Comparison of ENCODE assay signal across 27 mouse cellular contexts in genomic region chr11:24111720-24112119, GRCm38 (mm10). TPM values are rescaled to one million over a fixed set of nuclear protein-coding genes. Genes with fewer than 3 reads are reported as not detected.
DNase-seq lines count a peak whose midpoint lies in the region; ATAC-seq and TF ChIP-seq lines count a peak whose summit lies in the region.
"Had no signal": no experiment of that assay in that cellular context is flagged by ENCODE, and none has a peak within 500 bp of the region (broad histone marks: within the 10 kb centered on the region; RNA-seq: fewer than 3 reads in every experiment).

No protein-coding gene starts in this region.

- H3K27ac ChIP-seq in forebrain, postnatal 0 days (ENCODE audit: low read depth, low read length): peak overlapping the region; percentile 30; the same call in 1 of the 2 replicates
- no peak overlapping the region for H3K27ac ChIP-seq in forebrain, embryonic 12.5 days
- peak overlapping the region; percentile 39; the same call in 1 of the 2 replicates for H3K27ac ChIP-seq in neural tube, embryonic 14.5 days (ENCODE audit: low read depth, low read length)
- H3K27ac ChIP-seq in neural tube, embryonic 15.5 days (replicated peaks): peak overlapping the region; percentile 33; the same call in 1 of the 2 replicates
- H3K27ac ChIP-seq in kidney, embryonic 14.5 days (ENCODE audit: low read depth, low read length): no peak overlapping the region
- H3K27ac ChIP-seq: intestine, embryonic 15.5 days; liver, embryonic 13.5 days; midbrain, embryonic 15.5 days; stomach, postnatal 0 days had no signal

- H3K4me3 ChIP-seq in forebrain, postnatal 0 days (ENCODE audit: low read depth, low read length): no peak overlapping the region
- no peak overlapping the region for H3K4me3 ChIP-seq in forebrain, embryonic 12.5 days (replicated peaks)
- no peak overlapping the region for H3K4me3 ChIP-seq in neural tube, embryonic 14.5 days (ENCODE audit: low read depth, low read length)
- no peak overlapping the region for H3K4me3 ChIP-seq in neural tube, embryonic 15.5 days (replicated peaks)
- H3K4me3 ChIP-seq in kidney, embryonic 14.5 days (ENCODE audit: low read length): no peak overlapping the region
- H3K4me3 ChIP-seq: erythroblast, embryonic 14.5 days; intestine, embryonic 15.5 days; liver, embryonic 13.5 days; midbrain, embryonic 15.5 days; myocyte had no signal

- H3K4me2 ChIP-seq in forebrain, postnatal 0 days (ENCODE audit: low read depth): no peak overlapping the region
- H3K4me2 ChIP-seq in forebrain, embryonic 12.5 days: no peak overlapping the region
- H3K4me2 ChIP-seq in neural tube, embryonic 14.5 days (ENCODE audit: low read depth, low read length): no peak overlapping the region
- H3K4me2 ChIP-seq in neural tube, embryonic 15.5 days: no peak overlapping the region
- no peak overlapping the region for H3K4me2 ChIP-seq in kidney, embryonic 14.5 days (replicated peaks; ENCODE audit: low read depth, low read length)
- H3K4me2 ChIP-seq: intestine, embryonic 15.5 days; liver, embryonic 13.5 days; lung, embryonic 14.5 days; midbrain, embryonic 15.5 days had no signal

- H3K4me1 ChIP-seq in forebrain, postnatal 0 days (ENCODE audit: insufficient read depth): peaks cover 4% of the 10 kb centered on the region; the same call in 1 of the 2 replicates
- peaks cover 52% of the 10 kb centered on the region for H3K4me1 ChIP-seq in forebrain, embryonic 12.5 days
- H3K4me1 ChIP-seq in neural tube, embryonic 14.5 days (ENCODE audit: control insufficient read depth, insufficient read depth, low read length): peaks cover 10% of the 10 kb centered on the region; the same call in 1 of the 2 replicates
- H3K4me1 ChIP-seq in neural tube, embryonic 15.5 days: peaks cover 29% of the 10 kb centered on the region
- H3K4me1 ChIP-seq in kidney, embryonic 14.5 days (ENCODE audit: control insufficient read depth, insufficient read depth, low read length): no peaks in the 10 kb centered on the region
- H3K4me1 ChIP-seq: intestine, embryonic 15.5 days had no signal

- TF ChIP-seq CTCF in forebrain, postnatal 0 days (IDR thresholded peaks at IDR 0.05; ENCODE audit: low read depth): no peak

- H3K9ac ChIP-seq in forebrain, postnatal 0 days: no peak overlapping the region
- no peak overlapping the region for H3K9ac ChIP-seq in forebrain, embryonic 12.5 days
- no peak overlapping the region for H3K9ac ChIP-seq in neural tube, embryonic 14.5 days (replicated peaks; ENCODE audit: low read depth, low read length)
- no peak overlapping the region for H3K9ac ChIP-seq in neural tube, embryonic 15.5 days (replicated peaks)
- no peak overlapping the region for H3K9ac ChIP-seq in kidney, embryonic 14.5 days (ENCODE audit: low read depth, low read length)
- H3K9ac ChIP-seq: intestine, embryonic 15.5 days; liver, embryonic 13.5 days; lung, embryonic 14.5 days; midbrain, embryonic 15.5 days had no signal

- no peak for ATAC-seq in forebrain, postnatal 0 days
- no peak for ATAC-seq in forebrain, embryonic 12.5 days (ENCODE audit: low FRiP score)
- no peak for ATAC-seq in neural tube, embryonic 14.5 days (ENCODE audit: low read depth)
- ATAC-seq in granulocyte monocyte progenitor cell, adult 5-6 weeks (replicated peaks; ENCODE audit: poor library complexity, severe bottlenecking): peak; percentile 89
- ATAC-seq in neural tube, embryonic 15.5 days (ENCODE audit: low FRiP score): no peak
- no peak for ATAC-seq in kidney, embryonic 14.5 days (ENCODE audit: low FRiP score, low TSS enrichment)
- ATAC-seq: activated CD4-positive, CD25-positive, alpha-beta regulatory T cell, adult 4 months; hindbrain, embryonic 16.5 days; intestine, embryonic 15.5 days; midbrain, embryonic 15.5 days had no signal

- DNase-seq in forebrain, postnatal 0 days: no peak
- no peak for DNase-seq in neural tube, embryonic 10.5 days (ENCODE audit: extremely low spot score, low spot score)
- DNase-seq in kidney, postnatal 25 days: no peak
- DNase-seq: adrenal gland, adult 8-10 months; cerebellum, adult 9-10 months; gastrocnemius, postnatal 25 days; heart, postnatal 4 days; kidney, adult 8-10 months; kidney, postnatal 14 days; liver, embryonic 13.5 days; lung, embryonic 14.5 days; lung, postnatal 36 days had no signal

- WGBS in forebrain, postnatal 0 days: 33% methylated on average over 6 of the region's 6 CpGs
- WGBS in forebrain, embryonic 12.5 days: 69% methylated on average over 6 of the region's 6 CpGs
- WGBS in neural tube, embryonic 14.5 days: 51% methylated on average over 6 of the region's 6 CpGs
- 49% methylated on average over 6 of the region's 6 CpGs for WGBS in neural tube, embryonic 15.5 days
- WGBS in kidney, embryonic 14.5 days: 57% methylated on average over 6 of the region's 6 CpGs

- H3K27me3 ChIP-seq in forebrain, postnatal 0 days (ENCODE audit: insufficient read depth, low read length): no peaks in the 10 kb centered on the region
- H3K27me3 ChIP-seq in forebrain, embryonic 12.5 days: no peaks in the 10 kb centered on the region
- no peaks in the 10 kb centered on the region for H3K27me3 ChIP-seq in neural tube, embryonic 14.5 days (ENCODE audit: control insufficient read depth, insufficient read depth, low read length)
- no peaks in the 10 kb centered on the region for H3K27me3 ChIP-seq in neural tube, embryonic 15.5 days (replicated peaks)
- H3K27me3 ChIP-seq in kidney, embryonic 14.5 days (ENCODE audit: control insufficient read depth, insufficient read depth, low read length): no peaks in the 10 kb centered on the region
- H3K27me3 ChIP-seq: intestine, embryonic 15.5 days; liver, embryonic 13.5 days; midbrain, embryonic 15.5 days had no signal

- no peaks in the 10 kb centered on the region; the same call in 1 of the 2 replicates for H3K36me3 ChIP-seq in forebrain, postnatal 0 days (ENCODE audit: insufficient read depth)
- peaks cover 5% of the 10 kb centered on the region; the same call in 1 of the 2 replicates for H3K36me3 ChIP-seq in forebrain, embryonic 12.5 days (replicated peaks)
- H3K36me3 ChIP-seq in neural tube, embryonic 14.5 days (ENCODE audit: control insufficient read depth, insufficient read depth, low read length): no peaks in the 10 kb centered on the region
- H3K36me3 ChIP-seq in neural tube, embryonic 15.5 days: no peaks in the 10 kb centered on the region
- no peaks in the 10 kb centered on the region for H3K36me3 ChIP-seq in kidney, embryonic 14.5 days (ENCODE audit: control insufficient read depth, insufficient read depth, low read length)
- H3K36me3 ChIP-seq: intestine, embryonic 15.5 days; midbrain, embryonic 15.5 days had no signal

- H3K9me3 ChIP-seq in forebrain, postnatal 0 days (ENCODE audit: low read length): no peaks in the 10 kb centered on the region
- H3K9me3 ChIP-seq in forebrain, embryonic 12.5 days: no peaks in the 10 kb centered on the region
- no peaks in the 10 kb centered on the region for H3K9me3 ChIP-seq in neural tube, embryonic 14.5 days (ENCODE audit: control insufficient read depth, low read length)
- no peaks in the 10 kb centered on the region for H3K9me3 ChIP-seq in neural tube, embryonic 15.5 days (replicated peaks)
- no peaks in the 10 kb centered on the region for H3K9me3 ChIP-seq in kidney, embryonic 14.5 days (ENCODE audit: control insufficient read depth, low read length)
- H3K9me3 ChIP-seq: intestine, embryonic 15.5 days; liver, embryonic 13.5 days; midbrain, embryonic 15.5 days had no signal

RNA-seq across cellular contexts. Expression of gene Bcl11a, which starts 33.9 kb away (rescaled TPM):
- 70.8 and 85.9 TPM in 2 replicates for total RNA-seq in forebrain, postnatal 0 days (2014; rRNA removed)
- 173 and 174 TPM in 2 replicates for polyA plus RNA-seq in forebrain, postnatal 0 days (2015; fragmentation: Nextera tagmentation; extraction: Ambion mirVana)
- polyA plus RNA-seq in forebrain, embryonic 12.5 days (2016; fragmentation: Nextera tagmentation; extraction: Ambion mirVana): 129 and 130 TPM in 2 replicates
- 143 and 145 TPM in 2 replicates for polyA plus RNA-seq in neural tube, embryonic 14.5 days (2014; fragmentation: Nextera tagmentation; extraction: Ambion mirVana)
- 33.7 and 44.4 TPM in 2 replicates for total RNA-seq in granulocyte monocyte progenitor cell, adult 5-6 weeks (2014; fragmentation: Nextera tagmentation)
- 10.0 and 16.0 TPM in 2 replicates for total RNA-seq in granulocyte monocyte progenitor cell, adult 5-6 weeks (2017)
- 85.1 and 102 TPM in 2 replicates for polyA plus RNA-seq in neural tube, embryonic 15.5 days (2015; fragmentation: Nextera tagmentation; extraction: Ambion mirVana)
- polyA plus RNA-seq in kidney, embryonic 14.5 days (2014; fragmentation: Nextera tagmentation; extraction: Ambion mirVana): 2.6 and 2.8 TPM in 2 replicates
- polyA plus RNA-seq: myocyte had no signal

RNA-seq across cellular contexts. Expression of gene A830031A19Rik, which starts 36.9 kb away (rescaled TPM):
- 1.8 TPM in 1 of 2 replicates, not detected in the other for total RNA-seq in forebrain, postnatal 0 days (2014; rRNA removed)
- polyA plus RNA-seq in forebrain, postnatal 0 days (2015; fragmentation: Nextera tagmentation; extraction: Ambion mirVana): 0.26 and 0.63 TPM in 2 replicates
- polyA plus RNA-seq in forebrain, embryonic 12.5 days (2016; fragmentation: Nextera tagmentation; extraction: Ambion mirVana): not detected in 2 replicates
- polyA plus RNA-seq in neural tube, embryonic 14.5 days (2014; fragmentation: Nextera tagmentation; extraction: Ambion mirVana): not detected in 2 replicates
- not detected in 2 replicates for total RNA-seq in granulocyte monocyte progenitor cell, adult 5-6 weeks (2014; fragmentation: Nextera tagmentation)
- total RNA-seq in granulocyte monocyte progenitor cell, adult 5-6 weeks (2017): not detected in 2 replicates
- polyA plus RNA-seq in neural tube, embryonic 15.5 days (2015; fragmentation: Nextera tagmentation; extraction: Ambion mirVana): not detected in 2 replicates
- polyA plus RNA-seq in kidney, embryonic 14.5 days (2014; fragmentation: Nextera tagmentation; extraction: Ambion mirVana): not detected in 2 replicates
- total RNA-seq: adrenal gland, adult 8-10 months; gastrocnemius, postnatal 25 days; heart, postnatal 4 days had no signal
- polyA plus RNA-seq: activated CD4-positive, CD25-positive, alpha-beta regulatory T cell, adult 4 months; erythroblast, embryonic 14.5 days; heart, embryonic 16.5 days; intestine, embryonic 15.5 days; limb, embryonic 11.5 days; liver, embryonic 13.5 days; lung, embryonic 14.5 days; myocyte; stomach, postnatal 0 days; thymus, postnatal 0 days had no signal

Comparison
In these comparisons a context has a peak if more than half of its experiments do, and no peak if none do; other contexts are left out.
1. H3K27ac ChIP-seq: peak in forebrain, postnatal 0 days (single experiment), neural tube, embryonic 14.5 days (single experiment) and neural tube, embryonic 15.5 days (single experiment); none in forebrain, embryonic 12.5 days (single experiment) and kidney, embryonic 14.5 days (single experiment).
2. RNA of gene Bcl11a, which starts 33.9 kb away (polyA plus RNA-seq): 173 to 174 TPM in forebrain, postnatal 0 days, 143 to 145 TPM in neural tube, embryonic 14.5 days, 129 to 130 TPM in forebrain, embryonic 12.5 days and 85.1 to 102 TPM in neural tube, embryonic 15.5 days; 2.6 to 2.8 TPM in kidney, embryonic 14.5 days; every median in the first group is over 10 times any median in the second.